Mouse (Mus musculus) cerebellum, adult 11 months (tissue): ENCODE data around the gene Sfi1.
"Not testable (repeated sequence)": the region's sequence is repeated elsewhere in the genome, so short reads cannot be mapped to it uniquely, and the experiment has no call there.

Source experiments
- DNase-seq: peaks from one replicate; pipeline ENCODE4 v3.0.0; 2022

The Sfi1 gene

DNA sequence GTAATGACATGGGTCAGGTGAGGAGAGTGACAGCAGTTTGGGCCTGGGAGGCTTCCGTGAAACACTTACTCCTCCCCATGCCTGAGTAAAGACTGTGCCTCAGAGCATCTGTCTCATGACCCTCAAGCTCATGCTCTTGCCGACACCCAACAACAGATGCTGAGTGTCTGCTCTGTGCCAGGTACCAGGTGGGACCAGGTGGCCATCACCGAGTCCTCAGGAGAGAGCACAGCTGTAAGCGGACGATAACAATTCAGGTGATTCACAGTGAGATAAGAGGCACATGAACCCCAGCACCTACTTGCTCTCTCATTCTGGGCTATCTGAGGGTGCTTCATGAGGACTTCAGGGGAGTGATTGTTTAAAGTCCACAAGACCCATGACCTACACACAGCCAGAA lies 50.9 kb downstream of the Sfi1 start:
- peak; percentile 63 for DNase-seq

DNA sequence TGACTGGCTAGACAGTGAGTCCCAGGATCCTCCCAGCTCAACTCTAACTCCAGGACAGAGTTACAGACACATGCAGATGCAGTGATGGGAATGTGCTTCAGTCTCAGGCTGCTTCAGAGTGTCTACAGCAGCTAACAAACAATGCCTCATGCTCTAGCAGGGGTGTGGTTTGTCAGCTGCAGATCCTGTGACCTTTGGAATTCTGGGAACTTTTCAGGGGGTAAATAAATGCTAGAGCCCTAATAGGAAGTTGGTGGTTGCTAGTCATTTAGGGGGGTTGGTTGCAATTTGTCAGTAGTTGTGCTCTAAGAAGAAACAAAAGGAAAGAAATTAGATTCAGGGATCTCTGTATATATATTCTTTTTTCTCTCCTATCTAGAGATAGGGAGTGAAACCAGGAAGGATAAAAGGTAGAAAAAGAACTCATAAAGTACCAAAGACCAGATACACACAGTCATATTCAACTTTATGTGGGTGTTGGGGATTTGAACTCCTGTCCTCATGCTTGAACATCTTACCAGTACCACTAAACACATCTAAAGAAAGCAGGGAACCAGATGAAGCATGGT lies 52.2 kb downstream of the Sfi1 start:
- not testable (repeated sequence) for DNase-seq

DNA sequence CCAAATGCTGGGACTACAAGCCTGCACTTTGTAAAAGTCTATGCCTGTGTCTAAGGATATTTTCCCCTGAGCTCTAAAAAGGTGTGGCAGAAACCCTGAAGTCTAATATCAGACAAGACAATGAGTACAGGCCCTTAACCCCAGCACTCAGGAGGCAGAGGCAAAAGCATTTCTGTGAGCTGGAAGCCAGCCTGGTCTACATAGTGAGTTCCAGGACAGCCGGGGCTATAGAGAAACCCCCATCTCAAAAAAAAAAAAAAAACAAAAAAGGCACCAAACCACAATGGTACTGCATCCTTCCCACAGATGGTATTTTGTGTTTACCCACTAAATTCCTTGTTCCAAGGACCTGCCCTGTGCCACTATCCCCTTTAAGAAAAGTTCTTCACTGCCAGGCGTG lies 54.9 kb downstream of the Sfi1 start:
- not testable (repeated sequence) for DNase-seq

DNA sequence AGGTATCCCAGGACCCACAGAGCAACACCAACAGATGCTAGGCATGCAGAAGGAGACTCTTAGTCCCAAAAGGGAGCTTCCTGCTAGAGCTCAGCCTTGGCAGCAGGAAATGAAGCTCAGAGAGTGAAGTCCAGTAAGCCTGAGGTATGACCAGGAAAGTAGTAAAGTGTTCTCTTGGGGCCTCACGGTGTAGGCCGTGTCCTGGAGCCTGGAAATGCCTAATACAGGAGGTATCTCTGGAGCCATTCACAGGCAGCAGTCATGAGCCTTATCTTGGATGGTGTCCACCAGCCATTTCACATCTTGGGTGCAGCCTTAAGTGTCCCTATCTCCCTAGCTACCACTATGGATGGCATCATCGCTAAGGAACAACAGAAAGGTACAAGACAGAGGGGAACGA lies 56.0 kb downstream of the Sfi1 start:
- not testable (repeated sequence) for DNase-seq

DNA sequence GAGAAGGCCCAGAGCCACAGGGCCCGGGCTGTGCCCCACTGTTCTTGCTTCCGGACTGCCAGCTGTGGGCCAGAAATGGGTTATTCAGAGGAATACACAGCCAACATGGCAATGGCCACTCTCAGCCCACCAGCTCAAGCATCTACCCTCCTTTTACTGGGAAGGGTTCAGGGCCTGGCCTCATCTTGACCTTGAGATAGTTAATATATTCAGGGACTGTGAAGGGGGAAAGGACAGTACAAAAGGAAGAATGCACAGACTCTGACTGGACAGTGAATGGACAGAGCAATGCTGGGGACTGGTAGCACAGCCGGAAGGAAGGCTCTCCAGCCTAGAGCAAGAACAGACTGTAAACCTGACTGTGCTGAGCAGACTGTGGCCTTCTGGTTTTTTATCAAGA lies 57.3 kb downstream of the Sfi1 start:
- not testable (repeated sequence) for DNase-seq

DNA sequence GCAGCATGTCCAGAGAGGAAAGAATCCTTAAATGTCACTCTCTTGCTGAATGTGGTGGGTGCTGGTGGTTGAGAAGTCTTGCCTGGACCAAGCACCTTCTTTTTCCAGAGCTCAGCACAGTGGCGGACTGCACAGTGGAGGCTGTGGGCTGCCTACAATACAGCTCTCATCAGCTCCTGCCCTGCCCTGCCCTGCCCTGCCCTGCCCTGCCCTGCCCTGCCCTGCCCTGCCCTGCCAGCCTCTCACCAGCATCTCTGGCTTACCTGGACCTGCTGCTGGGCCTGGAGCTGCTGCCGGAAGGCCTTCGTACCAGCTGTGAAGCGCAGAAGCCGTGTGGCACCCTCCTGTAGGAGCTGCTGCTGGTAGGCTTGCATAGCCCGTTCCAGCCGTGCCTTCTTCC lies 57.9 kb downstream of the Sfi1 start:
- DNase-seq, result not testable (repeated sequence)

DNA sequence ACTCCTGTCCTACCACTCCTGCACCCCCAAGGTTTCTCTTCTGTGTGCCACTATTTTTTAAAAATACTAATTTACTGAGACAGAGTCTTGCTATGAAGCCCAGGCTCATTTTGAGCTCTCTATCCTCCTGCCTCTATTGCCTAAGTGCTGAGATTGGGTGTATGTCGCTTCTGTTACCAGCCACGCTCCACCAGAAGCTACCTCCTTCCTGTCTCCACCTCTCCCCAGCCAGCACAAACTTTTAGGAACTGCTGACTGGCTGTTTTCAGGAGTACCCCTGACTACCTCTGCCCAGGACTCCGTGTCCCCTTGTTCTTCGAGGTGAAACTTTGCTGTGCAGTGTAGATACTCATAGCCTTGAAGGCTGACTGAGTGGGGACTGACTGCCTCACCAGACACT lies 59.9 kb downstream of the Sfi1 start:
- not testable (repeated sequence) for DNase-seq

DNA sequence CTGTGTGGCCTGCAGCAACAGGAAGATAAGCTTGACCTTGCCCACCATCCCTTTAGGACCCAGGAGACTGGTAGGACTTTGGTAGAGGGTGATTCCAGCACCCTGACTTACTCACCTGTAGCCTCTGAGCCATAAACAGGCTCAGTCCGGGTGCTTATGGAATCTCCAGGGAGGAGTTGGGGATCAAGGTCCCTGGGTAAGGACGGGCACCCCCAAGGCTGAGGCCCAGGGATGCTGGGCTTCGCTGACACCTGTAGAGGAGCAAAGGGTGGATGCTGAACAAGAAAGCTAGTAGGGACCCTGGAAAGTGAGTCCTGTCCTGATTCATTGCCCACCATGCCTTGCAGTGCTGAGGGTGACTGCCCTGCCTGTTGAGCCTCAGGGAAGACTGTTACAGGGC lies 60.3 kb downstream of the Sfi1 start:
- not testable (repeated sequence) for DNase-seq

DNA sequence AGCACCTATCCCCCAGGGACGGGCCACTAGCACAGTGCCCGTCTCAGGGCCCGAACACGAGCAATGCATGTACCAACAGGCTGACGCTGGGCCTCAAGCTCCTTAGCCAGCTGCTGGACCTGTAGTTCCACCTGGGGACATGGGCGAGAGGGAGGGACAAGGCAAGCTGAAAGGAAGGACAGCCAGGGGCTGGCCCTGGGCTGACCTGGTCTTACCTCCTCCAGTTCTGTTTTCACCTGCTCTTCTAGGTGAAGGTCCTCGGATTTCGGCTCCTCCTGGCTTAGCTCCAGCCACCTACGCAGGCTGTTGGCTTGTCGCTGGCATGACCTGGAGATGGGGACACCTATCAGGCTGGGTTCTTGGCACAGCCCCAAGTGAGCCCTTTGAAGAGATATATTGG lies 61.3 kb downstream of the Sfi1 start:
- DNase-seq, result peak; percentile 69

DNA sequence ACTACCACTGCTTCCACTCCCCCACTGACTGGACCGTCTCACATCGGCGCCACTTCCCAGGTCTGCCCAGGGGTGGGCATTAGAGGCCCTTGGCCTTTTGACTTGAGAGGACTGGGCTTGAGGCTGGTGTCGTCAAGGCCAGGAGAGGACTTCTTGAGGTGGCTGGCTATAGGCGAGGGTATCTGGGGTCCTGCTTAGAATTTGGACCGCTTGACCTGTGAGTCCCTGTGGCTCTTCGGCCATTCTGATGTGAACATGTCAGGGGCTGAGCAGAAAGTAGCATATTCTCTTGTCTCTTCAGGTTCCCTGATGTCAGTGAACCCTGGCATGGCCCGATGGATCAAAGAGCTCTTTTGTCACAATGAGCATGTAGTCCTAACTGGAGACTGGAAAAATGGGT lies 63.4 kb downstream of the Sfi1 start:
- DNase-seq, result peak; percentile 76

DNA sequence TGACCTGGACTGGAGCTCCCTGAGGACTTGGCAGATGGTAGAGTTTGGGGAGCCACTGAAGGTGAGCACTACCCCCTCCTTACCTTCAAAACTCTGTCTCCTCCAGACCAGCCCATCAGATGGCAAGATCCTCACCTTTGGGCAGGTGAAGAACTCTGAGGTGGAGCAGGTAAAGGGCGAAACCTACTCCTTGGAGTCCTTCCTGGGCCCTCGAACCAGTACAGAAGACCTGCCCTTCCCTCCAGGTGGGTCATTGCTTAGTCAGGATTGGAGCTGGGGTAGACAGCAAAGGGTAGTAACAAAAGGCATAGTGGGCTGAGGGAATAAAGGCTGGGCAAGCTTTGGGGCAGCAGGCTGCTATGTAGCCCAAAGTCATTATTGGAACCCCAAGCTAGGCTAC lies 64.0 kb downstream of the Sfi1 start:
- DNase-seq, result not testable (repeated sequence)

DNA sequence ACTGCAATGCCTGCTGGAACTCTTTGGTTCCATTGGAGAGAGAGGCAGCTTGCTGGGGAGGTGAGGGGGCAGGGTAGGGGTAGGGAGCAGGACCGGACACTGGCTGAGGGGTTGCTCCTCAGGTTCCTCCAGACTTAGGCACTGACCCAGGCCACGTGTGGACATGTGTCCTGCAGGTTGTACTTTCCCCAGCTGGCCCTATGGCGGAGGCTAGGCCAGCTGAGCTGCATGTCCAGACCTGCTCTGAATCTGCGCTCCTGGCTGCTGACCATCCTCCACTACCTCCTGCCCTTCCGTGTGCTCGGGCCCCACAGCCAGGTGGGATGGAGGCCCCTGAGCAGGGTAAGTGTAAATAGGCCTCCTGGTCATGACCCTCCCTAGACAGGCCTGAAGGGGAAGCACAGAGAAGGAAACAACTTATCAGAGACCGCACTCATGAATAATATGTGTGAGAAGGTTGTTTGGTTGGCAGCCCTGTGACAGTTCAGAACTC lies 65.9 kb downstream of the Sfi1 start:
- peak; percentile 59 for DNase-seq

DNA sequence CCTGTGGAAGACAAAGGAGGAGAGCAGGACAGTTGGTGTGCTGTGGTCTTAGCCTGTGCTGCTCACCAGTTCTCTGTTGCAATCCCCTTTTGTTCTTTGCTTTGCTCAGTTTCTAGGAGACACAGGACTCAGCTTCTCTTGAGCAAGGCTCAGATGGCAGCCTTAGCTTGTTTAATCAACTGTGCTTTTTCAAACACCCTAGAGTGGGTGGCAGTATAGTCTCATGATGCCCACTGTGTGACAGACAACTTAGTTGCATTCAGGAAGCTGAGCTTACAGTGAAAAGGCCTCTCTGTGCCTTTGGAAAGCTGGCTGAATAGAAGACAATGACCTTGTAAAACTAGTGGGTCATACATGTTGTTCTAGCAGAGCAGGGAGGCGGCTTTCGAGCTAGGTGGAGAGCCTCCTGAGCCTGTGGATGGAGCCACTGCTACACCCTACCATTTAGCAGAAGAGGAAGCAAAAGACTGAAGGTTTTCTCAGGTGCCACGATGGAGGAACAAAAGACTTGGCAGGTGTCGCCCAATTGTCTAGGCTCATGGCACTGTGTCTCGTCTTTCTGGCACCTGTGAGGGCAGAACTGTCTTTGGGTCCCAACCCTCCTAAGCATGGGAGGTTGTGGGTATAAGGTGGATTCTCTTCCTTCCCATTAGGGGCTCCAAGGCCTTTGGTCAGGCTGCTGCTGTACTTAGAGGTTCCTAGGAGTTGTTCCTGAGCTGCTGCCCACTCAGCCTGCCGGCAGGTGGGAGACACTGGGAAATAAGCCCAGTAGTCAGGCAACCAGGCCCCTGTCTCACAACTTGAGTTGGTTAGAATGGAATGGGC lies 66.6 kb downstream of the Sfi1 start:
- peak; percentile 98 for DNase-seq

DNA sequence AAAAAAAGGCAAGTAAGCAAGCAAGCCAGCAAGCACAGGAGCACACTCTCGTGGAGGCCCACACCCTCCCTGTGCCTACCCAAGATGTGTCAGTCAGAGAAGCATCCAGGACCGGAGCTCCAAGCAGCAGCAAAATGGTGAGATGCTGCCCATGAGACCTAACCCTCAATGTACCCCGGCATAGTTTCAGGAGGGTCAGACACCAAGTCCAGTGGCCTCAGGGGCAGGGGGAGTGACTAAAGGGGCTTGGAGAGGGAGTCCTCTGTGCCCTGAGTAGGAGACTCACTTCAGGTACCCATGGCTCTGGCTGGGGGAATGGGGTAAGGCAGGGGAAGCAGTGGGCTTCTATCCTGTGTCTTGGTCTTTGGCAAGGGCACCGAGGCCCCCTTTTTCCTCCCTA lies 67.3 kb downstream of the Sfi1 start:
- DNase-seq, result not testable (repeated sequence)

DNA sequence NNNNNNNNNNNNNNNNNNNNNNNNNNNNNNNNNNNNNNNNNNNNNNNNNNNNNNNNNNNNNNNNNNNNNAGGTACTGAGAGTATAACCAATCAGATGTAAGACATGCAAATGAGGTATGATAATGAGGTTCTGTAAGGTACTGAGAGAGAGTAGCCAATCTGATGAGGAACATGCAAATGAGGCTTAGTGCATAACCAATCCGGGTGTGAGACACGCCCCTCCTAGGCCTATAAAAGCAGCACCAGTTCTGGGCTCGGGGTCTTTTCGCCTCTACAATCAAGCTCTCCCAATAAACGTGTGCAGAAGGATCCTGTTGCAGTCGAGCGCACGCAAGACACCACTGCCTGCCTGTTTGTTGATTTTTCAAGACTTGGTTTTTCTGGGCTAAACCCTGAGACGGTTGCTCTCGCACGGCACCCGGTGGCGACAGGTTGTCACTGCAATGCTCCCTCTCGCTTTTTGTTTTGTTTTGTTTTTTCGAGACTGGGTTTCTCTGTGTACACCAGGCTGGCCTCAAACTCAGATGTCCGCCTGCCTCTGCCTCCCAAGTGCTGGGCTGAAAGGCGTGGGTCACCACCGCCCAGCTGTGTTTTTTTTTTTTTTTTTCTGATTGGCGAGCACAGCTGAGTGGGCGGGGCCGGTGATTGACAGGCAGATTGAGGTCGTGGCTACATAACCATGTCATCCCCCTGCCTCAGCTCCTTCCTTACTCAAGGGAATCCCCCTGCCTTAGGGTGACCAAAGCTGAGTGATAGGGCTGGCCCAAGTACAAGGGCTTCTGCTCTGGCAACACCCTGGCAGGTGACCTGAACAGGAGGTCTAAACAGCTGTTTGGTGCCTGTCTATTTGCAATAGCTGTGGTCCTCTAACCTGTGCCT lies 68.1 kb downstream of the Sfi1 start:
- peak; percentile 48 for DNase-seq

DNA sequence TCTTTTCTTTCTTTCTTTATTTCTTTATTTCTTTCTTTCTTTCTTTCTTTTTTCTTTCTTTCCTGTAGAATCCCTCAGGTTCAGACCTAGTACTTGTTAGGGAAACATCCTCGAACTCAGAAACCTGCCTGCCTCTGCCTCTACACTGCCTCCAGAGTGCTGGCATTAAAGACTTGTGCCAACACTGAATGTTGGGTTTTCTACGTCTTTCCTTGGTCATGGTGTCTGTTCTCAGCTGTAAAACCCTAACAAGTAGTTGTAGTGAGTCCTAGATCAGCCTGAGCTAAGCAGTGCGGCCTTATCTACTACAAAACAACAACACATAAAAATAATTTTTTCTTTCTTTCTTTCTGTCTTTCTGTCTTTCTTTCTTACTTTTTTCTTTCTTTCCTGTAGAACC lies 78.9 kb downstream of the Sfi1 start:
- DNase-seq, result no peak

DNA sequence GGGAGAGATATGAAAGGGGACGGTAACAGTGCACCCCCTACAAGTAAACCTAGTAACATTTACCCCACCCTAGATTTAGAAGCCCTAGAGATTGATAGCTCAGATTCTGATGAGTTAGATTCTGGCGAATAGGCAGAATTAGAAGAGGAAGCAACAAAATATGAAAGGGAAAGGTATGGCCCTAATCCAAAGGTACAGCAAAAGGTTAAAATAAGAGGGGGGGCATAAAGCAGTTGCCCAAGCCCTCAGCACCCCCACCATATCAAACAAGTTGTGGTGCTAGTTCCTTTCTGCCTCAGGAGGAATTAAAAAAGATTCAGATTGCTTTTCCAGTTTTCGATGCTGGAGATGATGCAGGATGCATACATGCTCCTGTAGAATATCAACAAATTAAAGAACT lies 87.1 kb downstream of the Sfi1 start:
- DNase-seq, result no peak

DNA sequence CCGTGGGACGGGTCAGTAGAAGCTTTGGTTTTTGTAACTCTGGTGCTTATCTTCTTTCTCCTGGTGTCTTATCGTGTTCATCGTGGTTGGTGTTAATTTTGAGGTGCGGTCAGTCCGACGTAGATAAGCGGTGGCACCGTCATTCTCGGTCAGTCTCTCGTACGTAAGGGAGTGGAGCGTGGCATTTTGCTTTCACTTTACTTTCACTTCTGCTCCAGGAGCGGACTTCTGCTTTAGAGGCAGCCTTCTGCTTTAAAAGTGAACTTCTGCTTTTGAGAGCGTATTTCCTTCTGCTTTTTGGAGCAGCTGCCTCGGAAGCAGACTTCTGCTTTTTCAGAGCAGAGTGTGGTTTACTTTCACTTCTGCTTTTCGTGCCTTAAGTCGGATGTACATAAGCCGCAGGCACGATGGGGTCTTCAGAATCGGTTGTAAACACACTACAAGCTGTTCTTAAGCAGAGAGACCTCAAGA lies 88.0 kb downstream of the Sfi1 start:
- DNase-seq, result no peak

DNA sequence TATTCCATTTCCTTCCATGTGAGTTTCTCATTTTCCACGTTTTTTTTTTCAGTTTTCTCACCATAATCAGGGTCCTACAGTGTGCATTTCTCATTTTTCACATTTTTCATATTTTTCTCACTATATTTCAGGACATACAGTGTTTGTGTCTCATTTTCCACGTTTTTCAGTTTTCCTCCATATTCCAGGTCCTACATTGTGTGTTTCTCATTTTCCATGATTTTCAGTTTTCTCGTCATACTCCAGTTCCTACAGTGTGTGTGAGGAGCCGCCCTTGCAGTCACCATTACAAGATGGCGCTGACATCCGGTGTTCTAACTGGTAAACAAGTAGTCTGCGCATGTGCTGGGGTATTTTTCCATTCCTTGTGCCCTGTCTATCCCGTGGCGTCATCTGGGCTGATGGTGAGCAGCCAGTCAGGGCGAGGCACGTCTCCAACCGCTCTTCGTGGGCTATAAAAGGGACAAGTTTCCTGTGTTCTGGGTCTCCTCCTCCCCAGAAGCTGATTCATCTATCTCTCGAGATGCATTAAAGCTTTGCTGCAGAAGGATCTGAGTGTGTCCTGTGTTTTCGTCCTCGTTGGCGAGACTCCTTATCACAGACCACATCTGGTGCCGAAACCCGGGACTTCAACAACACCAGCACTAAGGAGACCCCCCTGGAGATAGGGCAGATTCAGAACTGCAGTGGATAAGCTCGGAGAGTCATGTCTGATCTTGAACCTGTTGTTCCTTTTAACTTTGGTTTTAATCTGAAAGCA lies 88.6 kb downstream of the Sfi1 start:
- DNase-seq, result not testable (repeated sequence)

DNA sequence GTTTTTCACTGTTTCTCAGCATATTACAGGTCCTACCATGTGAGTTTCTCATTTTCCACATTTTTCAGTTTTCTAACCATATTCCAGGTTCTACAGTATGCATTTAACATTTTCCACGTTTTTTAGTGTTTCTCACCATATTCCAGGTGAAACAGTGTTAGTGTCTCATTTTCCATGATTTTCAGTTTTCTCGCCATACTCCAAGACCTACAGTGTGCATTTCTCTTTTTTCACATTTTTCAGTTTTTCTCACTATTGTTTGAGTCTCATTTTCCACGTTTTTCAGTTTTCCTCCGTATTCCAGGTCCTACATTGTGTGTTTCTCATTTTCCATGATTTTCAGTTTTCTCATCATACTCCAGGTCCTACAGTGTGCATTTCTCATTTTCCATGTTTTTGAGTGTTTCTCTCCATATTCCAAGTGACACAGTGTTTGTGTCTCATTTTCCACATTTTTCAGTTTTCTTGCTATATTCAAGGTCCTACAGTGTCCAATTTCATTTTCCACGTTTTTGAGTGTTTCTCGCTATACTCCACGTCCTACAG lies 89.6 kb downstream of the Sfi1 start:
- no peak for DNase-seq

DNA sequence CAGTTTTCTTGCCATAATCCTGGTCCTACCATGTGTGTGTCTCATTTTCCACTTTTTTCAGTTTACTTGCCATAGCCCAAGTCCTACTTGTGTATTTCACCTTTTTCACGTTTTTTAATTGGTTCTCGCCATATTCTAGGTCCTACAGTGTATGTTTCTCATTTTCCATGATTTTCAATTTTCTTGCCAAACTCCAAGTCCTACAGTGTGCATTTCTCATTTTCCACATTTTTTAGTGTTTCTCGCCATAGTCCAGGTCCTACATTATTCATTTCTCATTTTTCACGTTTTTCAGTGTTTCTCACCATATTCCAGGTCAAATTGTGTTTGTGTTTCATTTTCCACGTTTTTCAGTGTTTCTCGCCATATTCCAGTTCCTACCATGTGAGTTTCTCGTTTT lies 90.6 kb downstream of the Sfi1 start:
- DNase-seq, result not testable (repeated sequence)

DNA sequence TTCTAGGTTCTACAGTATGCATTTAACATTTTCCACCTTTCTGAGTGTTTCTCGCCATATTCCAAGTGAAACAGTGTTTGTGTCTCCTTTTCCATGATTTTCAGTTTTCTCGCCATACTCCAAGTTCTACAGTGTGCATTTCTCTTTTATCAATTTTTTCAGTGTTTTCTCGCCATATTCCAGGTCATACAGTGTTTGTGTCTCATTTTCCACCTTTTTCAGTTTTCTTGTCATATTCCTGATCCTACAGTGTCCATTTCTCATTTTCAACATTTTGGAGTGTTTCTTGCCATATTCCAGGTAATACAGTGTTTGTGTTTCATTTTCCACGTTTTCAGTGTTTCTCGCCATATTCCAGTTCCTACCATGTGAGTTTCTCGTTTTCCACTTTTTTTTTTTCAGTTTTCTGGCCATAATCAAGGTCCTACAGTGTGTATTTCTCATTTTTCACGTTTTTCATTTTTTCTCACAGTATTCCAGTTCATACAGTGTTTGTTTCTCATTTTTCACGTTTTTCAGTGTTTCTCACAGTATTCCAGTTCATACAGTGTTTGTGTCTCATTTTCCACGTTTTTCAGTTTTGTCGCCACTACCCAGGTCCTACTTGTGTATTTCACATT lies 91.3 kb downstream of the Sfi1 start:
- no peak for DNase-seq
